Mouse (Mus musculus): ENCODE measurements around the gene Cacnb3.

Cacnb3 gene

DNA sequence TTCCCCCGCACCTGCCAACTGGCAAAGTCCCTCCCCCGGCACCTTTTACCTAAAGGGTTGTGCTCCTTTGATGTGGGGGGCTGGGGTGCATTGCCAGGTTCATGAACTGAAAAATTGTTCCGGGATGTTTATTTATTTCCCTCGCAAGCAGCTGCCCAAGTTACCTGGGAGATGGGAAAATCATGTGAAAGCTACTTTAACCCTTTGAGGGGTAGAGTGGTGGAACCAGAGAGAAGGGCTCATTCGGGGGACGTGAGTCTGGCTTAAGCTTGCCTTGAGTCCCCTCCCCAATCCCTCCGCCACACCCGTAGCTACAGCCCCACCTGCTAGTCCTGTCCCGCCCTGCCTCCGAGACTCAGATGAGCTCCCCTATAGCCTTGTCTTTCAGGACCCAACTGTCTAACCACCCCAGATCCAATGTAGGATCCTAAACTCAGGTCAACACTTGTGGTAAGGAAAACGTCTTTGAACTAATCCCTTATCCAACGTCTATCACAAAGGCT lies 20.5 kb upstream of the Cacnb3 start:
- no peak for DNase-seq

DNA sequence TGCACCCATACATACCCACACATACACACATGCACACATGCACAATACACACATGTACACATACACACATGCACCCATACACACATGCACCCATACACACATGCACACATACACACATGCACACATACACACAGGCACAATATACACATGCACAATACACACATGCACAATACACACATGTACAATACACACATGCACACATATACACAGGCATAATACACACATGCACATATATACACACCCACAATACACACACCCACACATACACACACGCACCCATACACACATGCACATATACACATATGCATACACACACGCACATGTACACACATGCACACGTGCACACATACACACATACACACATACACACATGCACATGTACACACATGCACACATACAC lies 18.4 kb upstream of the Cacnb3 start:
- DNase-seq = no peak

DNA sequence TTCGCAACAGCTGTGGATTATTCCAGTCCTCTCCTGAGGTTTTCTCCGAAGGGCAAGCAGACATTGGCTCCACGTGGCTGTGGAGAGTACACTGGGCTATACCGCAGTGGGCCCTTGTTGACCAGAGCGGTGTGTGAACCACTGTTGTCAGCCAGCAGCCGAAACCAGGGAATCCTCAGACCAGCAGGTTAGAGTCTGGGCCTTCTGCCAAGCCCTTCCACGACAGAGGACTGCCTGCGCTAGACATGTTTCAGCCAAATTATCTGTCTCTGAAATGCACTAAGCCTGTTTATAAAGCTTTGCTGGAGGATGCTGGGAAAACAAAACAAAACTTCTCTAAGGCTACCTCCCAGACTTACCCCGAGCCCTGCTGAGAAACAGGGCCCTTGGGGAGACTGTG lies 16.1 kb upstream of the Cacnb3 start:
- DNase-seq = peak; percentile 84 to 86

GRCm38 (mm10) chr15:98614971-98615370 lies 15.7 kb upstream of the Cacnb3 start:
- DNase-seq = no peak

GRCm38 (mm10) chr15:98615751-98616150 lies 14.9 kb upstream of the Cacnb3 start:
- DNase-seq = no peak

DNA sequence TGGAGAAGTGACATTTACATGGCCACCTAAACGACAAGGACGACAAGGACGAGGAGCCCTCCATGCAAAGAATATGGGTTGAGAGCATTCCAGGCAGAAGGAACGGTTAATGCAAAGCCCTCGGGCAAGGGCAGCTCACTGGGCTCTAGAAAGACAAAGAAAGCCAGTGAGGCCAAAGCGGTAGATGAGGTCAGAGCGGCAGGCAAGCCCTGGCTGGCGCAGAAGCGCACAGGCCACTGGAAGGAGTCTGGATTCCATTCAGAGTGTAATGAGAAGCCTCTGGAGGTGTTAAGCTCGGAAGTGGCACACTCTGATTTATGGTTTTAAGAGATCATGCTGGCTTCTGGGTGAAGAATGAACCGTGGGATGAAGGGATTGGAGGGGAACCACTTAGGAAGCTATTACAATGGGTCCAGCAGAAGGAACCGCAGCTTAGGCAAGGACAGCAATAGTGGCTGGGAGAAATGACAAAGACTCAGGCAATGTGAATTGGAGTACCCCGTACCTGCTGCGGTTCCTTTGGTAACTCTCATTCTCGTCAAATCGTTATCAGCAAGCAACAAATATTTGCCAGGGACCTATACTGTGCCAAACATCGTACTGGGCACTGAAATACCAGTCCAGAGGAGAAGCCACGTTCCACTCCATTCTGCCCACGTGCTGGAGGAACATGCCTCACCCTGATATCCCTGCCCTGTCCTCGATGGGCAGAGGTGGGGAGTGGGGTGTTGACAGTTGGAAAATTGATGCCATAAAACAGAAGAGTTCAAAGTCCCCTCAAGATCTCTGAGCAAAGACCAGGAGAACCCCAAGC lies 14.1 kb upstream of the Cacnb3 start:
- DNase-seq = no peak

GRCm38 (mm10) chr15:98617176-98617537 lies 13.5 kb upstream of the Cacnb3 start:
- DNase-seq = peak; percentile 84 to 88

GRCm38 (mm10) chr15:98622199-98622598 lies 8.4 kb upstream of the Cacnb3 start:
- DNase-seq = no peak

DNA sequence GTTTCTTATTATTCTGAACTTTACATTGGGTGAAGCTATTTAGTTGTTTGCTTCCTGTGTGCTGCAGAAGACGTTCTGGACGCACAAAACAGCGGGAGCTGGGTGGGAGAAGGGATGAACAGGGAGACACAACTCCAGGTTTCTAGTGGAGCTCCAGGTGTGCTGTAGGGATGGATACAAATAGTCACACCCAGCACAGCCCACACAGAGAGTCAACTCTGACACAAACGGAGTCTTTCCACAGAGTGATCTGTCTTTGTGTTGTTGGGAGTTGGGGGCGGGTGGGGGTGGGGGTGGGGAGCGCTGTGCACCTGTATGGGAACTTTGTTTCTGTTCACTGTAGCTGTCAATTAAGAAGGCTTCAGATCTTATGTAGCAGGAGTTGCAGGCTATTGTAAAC lies 7.9 kb upstream of the Cacnb3 start:
- no peak for DNase-seq

DNA sequence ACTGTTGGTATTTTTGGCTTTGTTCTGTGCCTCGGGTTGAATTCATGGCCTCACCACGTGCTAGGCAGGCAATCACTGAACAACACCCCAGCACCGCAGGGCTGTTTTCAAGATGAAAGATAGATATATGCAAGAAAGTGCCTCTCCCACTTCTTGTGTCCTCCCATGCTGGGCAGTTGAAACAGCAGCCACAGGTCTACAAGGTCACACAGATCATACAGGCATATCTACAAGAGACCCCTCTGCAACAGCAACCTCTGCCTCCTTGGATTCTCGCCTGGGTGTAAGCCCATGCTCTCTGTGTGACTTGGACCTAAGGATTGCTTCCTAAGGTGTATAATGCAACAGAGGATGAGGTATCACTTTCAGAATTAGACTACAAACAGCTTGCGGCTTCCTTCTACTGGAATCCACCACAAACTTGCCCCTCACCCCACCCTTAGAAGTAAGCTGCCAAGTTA lies 7.2 kb upstream of the Cacnb3 start:
- no peak for DNase-seq

DNA sequence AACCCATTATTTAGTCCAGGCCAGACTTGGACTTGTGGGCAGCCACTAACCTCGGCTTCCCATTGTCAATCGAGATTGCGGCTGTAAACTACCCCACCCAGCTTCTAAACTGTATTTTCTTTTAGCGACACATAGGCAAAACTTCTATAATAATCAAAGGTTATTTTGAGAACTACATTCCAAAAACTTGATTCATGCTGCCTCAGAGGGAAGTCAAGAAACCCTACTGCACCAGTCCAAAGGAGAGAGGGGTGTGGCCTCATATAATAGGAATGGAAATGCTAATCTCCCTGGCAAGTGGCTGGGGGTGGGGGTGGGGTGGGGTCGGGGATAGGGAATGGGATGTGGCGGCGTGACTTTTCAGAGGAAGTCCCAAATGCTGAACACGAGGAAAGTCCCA lies 4.6 kb upstream of the Cacnb3 start:
- DNase-seq = no peak

DNA sequence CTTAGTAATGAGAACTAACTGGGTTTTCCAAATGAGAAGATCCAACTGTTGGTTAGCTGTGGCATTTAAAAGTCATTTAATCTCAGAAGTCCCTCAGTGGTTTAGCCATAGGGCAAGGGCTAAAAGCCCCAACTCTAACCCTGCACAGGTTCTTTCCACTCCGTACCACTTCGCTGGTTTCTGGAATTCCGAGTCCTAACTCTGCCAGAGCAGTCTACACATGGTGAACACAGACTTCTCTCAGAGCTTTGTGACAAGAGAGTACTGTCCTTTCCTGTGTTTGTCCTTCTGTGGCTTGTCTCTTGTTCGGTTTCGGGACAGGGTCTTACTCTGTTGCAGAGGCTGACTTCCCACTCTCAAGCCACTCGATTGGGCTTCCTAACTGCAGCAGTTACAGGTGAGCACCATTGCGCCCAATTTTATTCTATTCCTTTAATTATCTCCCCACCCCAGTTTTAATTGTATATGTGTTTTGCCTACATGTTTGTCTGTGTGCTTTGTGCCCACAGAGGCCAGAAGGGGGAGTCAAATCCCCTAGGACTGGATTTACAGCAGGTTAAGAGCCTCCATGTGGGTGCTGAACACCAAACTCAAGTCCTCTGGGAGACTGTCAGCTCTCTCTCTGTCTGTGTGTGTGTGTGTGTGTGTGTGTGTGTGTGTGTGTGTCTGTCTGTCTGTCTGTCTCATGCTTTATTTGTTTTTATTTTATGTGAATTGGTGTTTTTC lies 4.0 kb upstream of the Cacnb3 start:
- DNase-seq = no peak

- DNase-seq = peak; percentile 64 to 65
Measured at GRCm38 (mm10) chr15:98628589-98629254, 1.9 kb upstream of the Cacnb3 start.

- DNase-seq = no peak
Measured at GRCm38 (mm10) chr15:98629464-98629863, 1.2 kb upstream of the Cacnb3 start.

DNA sequence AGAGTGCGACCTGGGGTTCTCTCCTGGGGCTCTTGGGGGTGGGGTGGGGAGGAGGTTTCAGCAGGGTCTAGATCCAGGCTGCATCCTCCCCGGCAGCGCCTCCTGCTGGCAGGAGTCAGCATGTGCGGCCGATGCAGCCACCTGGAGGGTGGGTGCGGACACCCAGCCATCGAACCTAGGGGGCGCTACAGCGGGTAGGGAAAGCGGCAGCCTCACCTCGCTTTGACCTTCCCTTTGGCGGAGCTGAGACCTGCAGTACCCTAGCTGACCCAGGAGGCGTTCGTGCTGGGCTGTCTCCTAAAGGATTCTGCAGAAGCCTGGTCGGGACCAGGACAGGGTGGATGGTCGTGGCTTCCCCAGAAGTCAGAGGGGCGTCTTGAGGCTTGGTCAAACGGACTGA lies 853 bp downstream of the Cacnb3 start:
- peak; percentile 88 to 95 for DNase-seq

GRCm38 (mm10) chr15:98632107-98632744 lies 1.6 kb downstream of the Cacnb3 start:
- peak; percentile 70 to 73 for DNase-seq

GRCm38 (mm10) chr15:98632921-98633320 lies 2.3 kb downstream of the Cacnb3 start:
- no peak for DNase-seq

GRCm38 (mm10) chr15:98633822-98634470 lies 3.3 kb downstream of the Cacnb3 start:
- DNase-seq = peak; percentile 58 to 67

- DNase-seq = peak; percentile 92 to 94
Measured at GRCm38 (mm10) chr15:98634541-98635081, 4.0 kb downstream of the Cacnb3 start.

GRCm38 (mm10) chr15:98635291-98635841 lies 4.7 kb downstream of the Cacnb3 start:
- peak; percentile 66 to 73 for DNase-seq

- DNase-seq = peak; percentile 79 to 81
Measured at GRCm38 (mm10) chr15:98636517-98636916, 5.9 kb downstream of the Cacnb3 start.

GRCm38 (mm10) chr15:98637155-98637554 lies 6.5 kb downstream of the Cacnb3 start:
- no peak for DNase-seq

Measured in cerebellum, postnatal 10 days (tissue).